Mouse (Mus musculus) liver, embryonic 14.5 days (tissue): ENCODE data around the gene Gpr35. TPM values are rescaled to one million over a fixed set of nuclear protein-coding genes. Genes with fewer than 3 reads are reported as not detected.

Experiments used
- ATAC-seq: fragments of 200-750 bp; cut with Nextera tagmentation; 2 replicates; pipeline ENCODE4 v1.8.0; 2017; ENCODE audit warnings: moderate number of reproducible peaks, mild to moderate bottlenecking, moderate library complexity; ENCODE audit not compliant: insufficient read depth
- DNase-seq, 3 experiments: peaks; one replicate each; pipeline ENCODE4 v3.0.0-alpha.2; 2012 to 2013; ENCODE audit warnings: low read depth in 3 of 3, low spot score in 3 of 3
- H3K27ac ChIP-seq: fragments of 300-500 bp; sonication (generic); 2 replicates; pipeline ENCODE4 v1.5.1; 2014; ENCODE audit warnings: moderate library complexity, mild to moderate bottlenecking, control low read depth, inconsistent platforms
- H3K27me3 ChIP-seq: fragments of 300-500 bp; sonication (generic); 2 replicates; pipeline ENCODE4 v1.6.1; 2014; ENCODE audit warnings: mild to moderate bottlenecking, low read length, moderate library complexity; ENCODE audit not compliant: control insufficient read depth, insufficient read depth
- H3K36me3 ChIP-seq: fragments of 300-500 bp; sonication (generic); replicated peaks from 2 replicates; pipeline ENCODE4 v1.6.1; 2014; ENCODE audit warnings: low read depth; ENCODE audit not compliant: control insufficient read depth, insufficient read depth
- H3K4me1 ChIP-seq, 2 experiments: fragments of 200-500 bp in 1 of 2; fragments of 300-500 bp in 1 of 2; sonication (generic) in 1 of 2; replicated peaks; 2 replicates each; pipeline ENCODE4 v1.6.1; 2012 to 2014; ENCODE audit warnings: antibody characterized with exemption in 1 of 2, inconsistent platforms in 1 of 2, low read length in 1 of 2; ENCODE audit not compliant: control insufficient read depth in 2 of 2, insufficient read depth in 2 of 2
- H3K4me2 ChIP-seq: fragments of 300-500 bp; sonication (generic); 2 replicates; pipeline ENCODE4 v1.6.1; 2014; ENCODE audit warnings: low read depth, mild to moderate bottlenecking, control low read depth, moderate library complexity
- H3K4me3 ChIP-seq, 2 experiments: fragments of 200-500 bp in 1 of 2; fragments of 300-500 bp in 1 of 2; sonication (generic) in 1 of 2; 2 replicates each; pipeline ENCODE4 v1.5.1; 2012 to 2014; ENCODE audit warnings: low read depth in 2 of 2, low read length in 2 of 2, mild to moderate bottlenecking in 2 of 2, control low read depth in 1 of 2, inconsistent platforms in 1 of 2, moderate library complexity in 1 of 2; ENCODE audit not compliant: insufficient read depth in 1 of 2
- H3K9ac ChIP-seq: fragments of 300-500 bp; sonication (generic); replicated peaks from 2 replicates; pipeline ENCODE4 v1.6.1; 2014; ENCODE audit warnings: mild to moderate bottlenecking, control low read depth, moderate library complexity
- H3K9me3 ChIP-seq: fragments of 300-500 bp; sonication (generic); 2 replicates; pipeline ENCODE4 v1.6.1; 2016; ENCODE audit warnings: low read length, mixed read lengths; ENCODE audit not compliant: control insufficient read depth
- CTCF ChIP-seq: IDR thresholded peaks from 2 replicates; pipeline ENCODE4 v1.5.1; 2016; ENCODE audit warnings: antibody characterized with exemption, low read depth, control low read depth
- EP300 ChIP-seq: IDR thresholded peaks from 2 replicates; pipeline ENCODE4 v1.6.1; 2016; ENCODE audit warnings: antibody characterized with exemption, low read depth
- WGBS: fragments of 180-500 bp; shearing (Covaris S2); extraction: QIAGEN DNeasy Blood & Tissue Kit; methylation state at CpG from one replicate; pipeline ENCODE4 v1.1.7; 2014; ENCODE audit not compliant: insufficient replicate concordance; 5-methylcytosine and 5-hydroxymethylcytosine counted together
- polyA plus RNA-seq, 2 experiments: library from polyadenylated mRNA; depleted of rRNA in 1 of 2; stranded (reverse) in 1 of 2; unstranded in 1 of 2; fragments of >200 nt; fragmentation: Nextera tagmentation in 1 of 2; extraction: Ambion mirVana in 1 of 2; gene quantifications; 2 replicates each; pipeline versions ENCODE4 v1.2.1 to v1.2.3; 2012 to 2014

Gene Gpr35
- polyA plus RNA-seq, 2 experiments = 0.40 to 0.76 TPM

DNA sequence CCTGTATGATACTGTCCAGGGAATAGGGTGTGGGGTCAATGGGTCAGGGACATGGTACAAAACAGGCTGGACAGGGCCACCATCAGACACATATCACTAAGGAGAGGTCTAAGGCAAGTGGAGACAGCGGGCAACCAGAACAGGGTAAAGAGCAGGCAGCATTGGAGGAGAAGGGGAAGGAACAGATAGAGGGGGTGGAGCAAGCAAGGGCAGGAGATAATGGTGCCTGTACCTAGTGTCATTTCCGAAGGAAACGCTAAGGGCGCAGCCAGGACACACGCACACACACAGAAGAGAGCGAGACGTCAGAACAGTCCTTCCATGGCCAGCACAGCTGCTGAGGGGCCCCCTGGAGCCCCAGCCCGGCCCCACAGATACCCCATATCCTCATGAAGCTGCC, 75.9 kb downstream of the Gpr35 start:
- Histone ChIP-seq H3K36me3 (no peaks in the 10 kb centered on the region), H3K9ac (no peak overlapping the region), H3K4me1 (no peaks in the 10 kb centered on the region), H3K9me3 (no peaks in the 10 kb centered on the region), H3K27ac (no peak overlapping the region), H3K27me3 (no peaks in the 10 kb centered on the region), H3K4me2 (no peak overlapping the region), H3K4me3 (no peak overlapping the region)
- no peak for TF ChIP-seq CTCF
- TF ChIP-seq EP300 = no peak
- ATAC-seq = 0 out of 2 replicates have a peak, but pooled peaks have one; percentile 55
- WGBS = 35% methylated on average over 8 of the region's 8 CpGs
- no peak for DNase-seq

GRCm38 (mm10) chr1:93029387-93029786, 78.7 kb downstream of the Gpr35 start:
- WGBS = 71% methylated on average over 10 of the region's 10 CpGs
- H3K27ac ChIP-seq = no peak overlapping the region
- no peak overlapping the region for H3K4me3 ChIP-seq
- ATAC-seq (no peak), DNase-seq (no peak)
- no peak overlapping the region for H3K4me2 ChIP-seq
- H3K9me3 ChIP-seq = no peaks in the 10 kb centered on the region
- H3K36me3 ChIP-seq = no peaks in the 10 kb centered on the region
- H3K4me1 ChIP-seq = peaks cover 5 to 11% of the 10 kb centered on the region in 2 experiments
- TF ChIP-seq CTCF = peak; percentile 48
- no peak for TF ChIP-seq EP300
- H3K27me3 ChIP-seq = no peaks in the 10 kb centered on the region
- no peak overlapping the region for H3K9ac ChIP-seq

DNA sequence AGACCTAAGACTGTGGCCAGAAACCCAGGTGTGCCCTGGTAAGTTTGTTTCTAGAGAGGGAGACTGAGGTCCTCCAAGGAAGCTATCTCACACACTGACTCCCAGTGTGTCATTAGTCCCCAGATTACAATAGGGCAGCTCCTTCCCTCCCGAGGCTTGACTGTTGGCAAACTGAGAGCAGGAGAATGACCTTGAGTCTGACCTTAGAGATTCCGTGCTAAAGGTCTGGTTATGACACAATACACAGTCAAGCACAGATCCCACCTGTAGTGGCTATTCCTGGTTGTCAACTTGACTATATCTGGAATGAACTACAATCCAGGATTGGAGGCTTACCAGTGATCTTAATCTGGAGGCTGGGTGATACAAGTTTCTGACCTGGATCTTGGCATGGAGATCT, 79.4 kb downstream of the Gpr35 start:
- 47% methylated on average over 2 of the region's 2 CpGs for WGBS
- Histone ChIP-seq H3K27me3 (no peaks in the 10 kb centered on the region), H3K9ac (no peak overlapping the region), H3K36me3 (no peaks in the 10 kb centered on the region), H3K27ac (no peak overlapping the region), H3K4me2 (no peak overlapping the region), H3K4me3 (no peak overlapping the region), H3K4me1 (peaks cover 7 to 12% of the 10 kb centered on the region in 2 experiments), H3K9me3 (no peaks in the 10 kb centered on the region)
- ATAC-seq (no peak), DNase-seq (no peak)
- TF ChIP-seq CTCF = no peak
- no peak for TF ChIP-seq EP300

DNA sequence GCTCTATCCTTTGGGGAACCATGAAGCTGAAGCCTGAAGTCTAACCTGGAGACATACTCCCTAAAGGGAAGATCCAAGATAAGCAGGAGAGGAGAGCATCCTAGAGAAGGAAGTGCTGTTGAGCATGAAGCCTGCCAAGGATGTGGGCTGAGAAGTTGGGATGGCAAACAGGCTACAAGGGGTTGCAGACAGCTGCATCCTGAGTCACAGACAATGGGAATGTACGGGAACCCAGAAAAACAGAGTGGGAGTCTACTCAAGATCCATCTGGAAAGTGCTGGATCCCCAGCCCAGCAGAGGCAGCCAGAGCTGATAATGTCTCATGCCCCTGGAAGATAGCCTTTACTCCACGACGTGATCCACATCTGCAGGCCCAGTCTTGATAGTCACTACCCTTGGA, 80.5 kb downstream of the Gpr35 start:
- peaks cover 7 to 12% of the 10 kb centered on the region in 2 experiments for H3K4me1 ChIP-seq
- TF ChIP-seq EP300 (no peak), CTCF (no peak)
- no peak overlapping the region for H3K27ac ChIP-seq
- H3K9ac ChIP-seq = no peak overlapping the region
- ATAC-seq (no peak), DNase-seq (no peak)
- no peak overlapping the region for H3K4me2 ChIP-seq
- H3K4me3 ChIP-seq = no peak overlapping the region
- H3K9me3 ChIP-seq = no peaks in the 10 kb centered on the region
- no peaks in the 10 kb centered on the region for H3K36me3 ChIP-seq
- H3K27me3 ChIP-seq = no peaks in the 10 kb centered on the region
- 56% methylated on average over 3 of the region's 3 CpGs for WGBS

DNA sequence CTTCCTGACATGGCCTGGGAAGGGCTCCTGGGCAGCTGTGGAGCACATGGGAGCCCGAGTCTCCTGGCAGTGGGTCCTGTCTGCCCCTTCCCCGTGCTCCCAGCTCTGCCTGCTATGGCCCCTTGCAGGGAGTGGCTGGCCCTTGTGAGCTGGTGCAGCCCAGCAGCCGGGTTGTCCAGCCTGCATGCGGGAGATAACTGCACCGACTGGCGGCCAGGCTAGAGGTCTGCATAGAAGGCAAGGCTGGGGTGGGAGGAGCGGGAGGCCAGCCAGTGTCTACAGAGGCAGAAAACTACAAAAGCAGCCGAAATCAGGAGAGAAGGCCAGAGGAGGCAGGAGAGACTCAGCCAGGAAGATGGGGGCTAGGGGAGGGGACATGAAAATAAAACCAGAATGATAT, 83.3 kb downstream of the Gpr35 start:
- Histone ChIP-seq H3K4me2 (peak overlapping the region; percentile 49), H3K27me3 (no peaks in the 10 kb centered on the region), H3K4me3 (no peak overlapping the region), H3K4me1 (peaks cover 7 to 12% of the 10 kb centered on the region in 2 experiments), H3K9ac (peak overlapping the region; percentile 41; the same call in 1 of the 2 replicates), H3K27ac (peak overlapping the region; percentile 32; the same call in 1 of the 2 replicates), H3K9me3 (no peaks in the 10 kb centered on the region), H3K36me3 (no peaks in the 10 kb centered on the region)
- WGBS = 27% methylated on average over 8 of the region's 8 CpGs
- peak; percentile 97 for ATAC-seq
- DNase-seq = peak; percentile 27 to 66 (median 58)
- TF ChIP-seq EP300 (peak; percentile 54), CTCF (peak; percentile 67)
